Mouse (Mus musculus): ENCODE data around the gene Tacc2.

- no peak for TF ChIP-seq CTCF (IDR thresholded peaks at IDR 0.05; ENCODE audit: low read depth, low read length)
- no peak for TF ChIP-seq POLR2A (IDR thresholded peaks at IDR 0.05; ENCODE audit: insufficient read depth, low read length)
- no peak for TF ChIP-seq EP300 (IDR thresholded peaks at IDR 0.05; ENCODE audit: insufficient read depth, low read depth, low read length)
Measured at GRCm38 (mm10) chr7:130751678-130752077, 174.4 kb downstream of the Tacc2 start.

All from ES-Bruce4 (cell line).